Mouse (Mus musculus) telencephalon, adult 2 months (tissue): Measurements from ENCODE around the gene Etfa.

ENCODE experiments used
- DNase-seq: peaks from one replicate; pipeline ENCODE4 v3.0.0-alpha.2; 2011; ENCODE audit warnings: low read depth, low spot score

Gene Etfa

GRCm38 (mm10) chr9:55512027-55512543 lies at the start of gene Etfa:
Gene Etfa, minus strand, starts transcription at chr9:55512243.
- peak; percentile 89 for DNase-seq

- DNase-seq: no peak
These were observed 48.9 kb upstream of the Etfa start for GRCm38 (mm10) chr9:55560960-55561359.

- no peak for DNase-seq
These were observed 42.9 kb upstream of the Etfa start for GRCm38 (mm10) chr9:55554986-55555385.

- DNase-seq: no peak
These were observed 37.4 kb upstream of the Etfa start for GRCm38 (mm10) chr9:55549302-55549890.

GRCm38 (mm10) chr9:55548871-55549270 lies 36.8 kb upstream of the Etfa start:
- DNase-seq: no peak

GRCm38 (mm10) chr9:55546176-55547010 lies 34.4 kb upstream of the Etfa start:
- DNase-seq: no peak

- no peak for DNase-seq
These were observed 33.6 kb upstream of the Etfa start for GRCm38 (mm10) chr9:55545556-55546175.

GRCm38 (mm10) chr9:55544861-55545555 lies 33.0 kb upstream of the Etfa start:
- no peak for DNase-seq

- no peak for DNase-seq
These were observed 31.8 kb upstream of the Etfa start for GRCm38 (mm10) chr9:55543703-55544401.

GRCm38 (mm10) chr9:55543336-55543702 lies 31.3 kb upstream of the Etfa start:
- no peak for DNase-seq

- no peak for DNase-seq
These were observed 30.6 kb upstream of the Etfa start for GRCm38 (mm10) chr9:55542366-55543325.

- no peak for DNase-seq
These were observed 29.8 kb upstream of the Etfa start for GRCm38 (mm10) chr9:55541681-55542365.

GRCm38 (mm10) chr9:55540888-55541287 lies 28.8 kb upstream of the Etfa start:
- DNase-seq: no peak

- DNase-seq: no peak
These were observed 28.3 kb upstream of the Etfa start for GRCm38 (mm10) chr9:55540391-55540770.

- DNase-seq: no peak
These were observed 27.8 kb upstream of the Etfa start for GRCm38 (mm10) chr9:55539661-55540390.

- no peak for DNase-seq
These were observed 27.0 kb upstream of the Etfa start for GRCm38 (mm10) chr9:55539006-55539405.

- DNase-seq: no peak
These were observed 26.3 kb upstream of the Etfa start, which contains the start of gene Isl2 for GRCm38 (mm10) chr9:55538377-55538776. Gene Isl2, plus strand, starts transcription at chr9:55538672.

- DNase-seq: no peak
These were observed 23.9 kb upstream of the Etfa start for GRCm38 (mm10) chr9:55535907-55536306.

GRCm38 (mm10) chr9:55525716-55526115 lies 13.7 kb upstream of the Etfa start:
- no peak for DNase-seq
